Mouse (Mus musculus): ENCODE data around the gene Cuzd1. TPM values are rescaled to one million over a fixed set of nuclear protein-coding genes. Genes with fewer than 3 reads are reported as not detected.

Gene Cuzd1
- polyA plus RNA-seq, 1 experiment, result 0.20 TPM

DNA sequence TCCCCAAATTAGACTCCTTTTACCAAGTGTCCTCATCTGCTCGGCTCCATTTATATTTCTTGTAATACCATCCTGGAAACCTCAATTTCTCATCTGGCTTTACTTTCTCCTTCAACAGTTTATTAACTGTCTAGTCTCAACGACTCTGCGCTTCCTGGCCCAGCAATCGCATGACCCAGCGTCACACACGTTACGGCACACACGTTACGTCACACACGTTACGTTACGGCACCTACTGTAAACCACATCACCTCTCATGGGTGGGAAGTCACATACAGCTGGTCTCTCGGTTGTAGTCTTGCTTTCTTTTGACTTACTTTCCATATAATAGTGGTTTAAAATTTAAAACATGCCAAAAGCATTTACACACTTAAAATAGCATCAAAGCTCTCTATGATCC lies 34.0 kb upstream of the Cuzd1 start:
- no peaks in the 10 kb centered on the region for H3K4me1 ChIP-seq (replicated peaks; ENCODE audit: control insufficient read depth, insufficient read depth, low read length)
- peaks cover 19% of the 10 kb centered on the region for H3K36me3 ChIP-seq (ENCODE audit: control insufficient read depth, insufficient read depth, low read length)
- DNase-seq, result no peak
- no peaks in the 10 kb centered on the region for H3K27me3 ChIP-seq (ENCODE audit: control insufficient read depth, insufficient read depth, low read length)
- no peak overlapping the region for H3K4me3 ChIP-seq (ENCODE audit: control insufficient read depth, insufficient read depth, low read length)
- 98% methylated on average over 13 of the region's 13 CpGs for WGBS
- no peak overlapping the region for H3K27ac ChIP-seq (ENCODE audit: control insufficient read depth, insufficient read depth, low read length)
- TF ChIP-seq CTCF (IDR thresholded peaks at IDR 0.05; ENCODE audit: borderline replicate concordance, control insufficient read depth, extremely low read depth, insufficient read depth, low read length, poor library complexity) (no peak), POLR2A (IDR thresholded peaks at IDR 0.05; ENCODE audit: control insufficient read depth, extremely low read depth, insufficient read depth, low read length, poor library complexity) (no peak)

DNA sequence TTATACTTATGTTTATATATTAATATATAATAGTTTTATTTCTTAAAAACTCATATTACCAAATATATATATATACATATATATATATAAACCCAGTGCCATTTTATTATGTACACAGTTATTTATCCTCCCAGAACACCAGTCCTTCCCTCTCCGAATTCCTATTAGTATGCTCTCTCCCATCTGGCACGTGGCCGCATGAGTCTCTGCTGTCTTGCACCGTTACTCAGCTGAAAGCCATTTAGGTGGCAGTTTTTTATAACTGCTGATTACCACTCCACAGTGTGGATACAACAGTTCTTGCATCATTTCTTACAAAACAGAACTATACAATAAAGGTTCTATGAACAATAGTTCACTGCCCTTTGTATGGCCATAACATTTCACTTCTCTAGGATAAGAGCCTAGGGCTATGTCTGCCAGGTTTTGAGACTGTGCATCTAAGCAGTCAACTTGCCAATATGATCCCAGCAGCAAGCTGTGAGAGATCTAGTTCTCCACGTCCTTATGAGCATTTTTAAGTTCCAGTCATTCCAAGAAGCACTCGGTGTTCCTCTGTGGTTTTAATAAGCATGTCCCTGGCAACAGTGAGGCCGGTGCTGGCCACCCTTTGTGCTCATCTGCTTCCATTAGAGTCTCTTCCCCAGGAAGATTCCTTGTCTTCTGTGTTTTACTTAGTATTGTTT lies 23.9 kb upstream of the Cuzd1 start:
- 92% methylated on average over 7 of the region's 7 CpGs for WGBS
- DNase-seq, result no peak
- no peaks in the 10 kb centered on the region for H3K27me3 ChIP-seq (ENCODE audit: control insufficient read depth, insufficient read depth, low read length)
- TF ChIP-seq CTCF (IDR thresholded peaks at IDR 0.05; ENCODE audit: borderline replicate concordance, control insufficient read depth, extremely low read depth, insufficient read depth, low read length, poor library complexity) (no peak), POLR2A (IDR thresholded peaks at IDR 0.05; ENCODE audit: control insufficient read depth, extremely low read depth, insufficient read depth, low read length, poor library complexity) (no peak)
- H3K4me1 ChIP-seq (replicated peaks; ENCODE audit: control insufficient read depth, insufficient read depth, low read length), result no peaks in the 10 kb centered on the region
- H3K4me3 ChIP-seq (ENCODE audit: control insufficient read depth, insufficient read depth, low read length), result no peak overlapping the region
- no peak overlapping the region for H3K27ac ChIP-seq (ENCODE audit: control insufficient read depth, insufficient read depth, low read length)
- peaks cover 36% of the 10 kb centered on the region for H3K36me3 ChIP-seq (ENCODE audit: control insufficient read depth, insufficient read depth, low read length)

DNA sequence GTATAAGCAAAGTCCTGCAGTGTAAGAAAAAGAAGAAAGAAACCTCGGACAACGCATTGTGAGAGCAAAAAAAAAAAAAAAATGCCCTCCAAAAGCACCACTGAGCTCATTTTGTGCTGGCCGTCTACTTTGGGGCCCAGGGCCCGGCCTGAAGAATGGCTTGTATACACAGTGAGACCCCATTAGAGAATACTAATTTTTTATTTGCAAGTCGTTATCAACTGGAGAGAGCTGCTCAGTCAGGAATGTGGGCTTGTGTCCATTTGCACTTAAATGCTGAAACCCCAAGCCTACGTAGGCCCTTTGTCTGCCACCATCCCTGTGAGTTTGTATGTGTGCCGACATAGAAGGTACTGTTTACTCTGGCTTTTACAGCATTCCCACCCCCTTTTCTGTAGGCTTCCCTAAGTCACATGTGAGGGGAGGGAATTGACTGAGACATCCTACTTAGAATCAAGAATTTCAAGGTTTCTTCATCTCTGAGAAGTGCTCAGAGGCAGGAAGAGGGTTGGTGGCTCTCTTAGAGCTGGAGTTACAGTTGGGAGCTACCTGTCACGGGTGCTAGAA lies 15.5 kb upstream of the Cuzd1 start:
- Histone ChIP-seq H3K27me3 (ENCODE audit: control insufficient read depth, insufficient read depth, low read length) (no peaks in the 10 kb centered on the region), H3K36me3 (ENCODE audit: control insufficient read depth, insufficient read depth, low read length) (peaks cover 13% of the 10 kb centered on the region; the same call in 1 of the 2 replicates), H3K27ac (ENCODE audit: control insufficient read depth, insufficient read depth, low read length) (no peak overlapping the region), H3K4me3 (ENCODE audit: control insufficient read depth, insufficient read depth, low read length) (no peak overlapping the region), H3K4me1 (replicated peaks; ENCODE audit: control insufficient read depth, insufficient read depth, low read length) (no peaks in the 10 kb centered on the region)
- no peak for DNase-seq
- TF ChIP-seq CTCF (IDR thresholded peaks at IDR 0.05; ENCODE audit: borderline replicate concordance, control insufficient read depth, extremely low read depth, insufficient read depth, low read length, poor library complexity) (no peak), POLR2A (IDR thresholded peaks at IDR 0.05; ENCODE audit: control insufficient read depth, extremely low read depth, insufficient read depth, low read length, poor library complexity) (no peak)
- 92% methylated on average over 8 of the region's 8 CpGs for WGBS

DNA sequence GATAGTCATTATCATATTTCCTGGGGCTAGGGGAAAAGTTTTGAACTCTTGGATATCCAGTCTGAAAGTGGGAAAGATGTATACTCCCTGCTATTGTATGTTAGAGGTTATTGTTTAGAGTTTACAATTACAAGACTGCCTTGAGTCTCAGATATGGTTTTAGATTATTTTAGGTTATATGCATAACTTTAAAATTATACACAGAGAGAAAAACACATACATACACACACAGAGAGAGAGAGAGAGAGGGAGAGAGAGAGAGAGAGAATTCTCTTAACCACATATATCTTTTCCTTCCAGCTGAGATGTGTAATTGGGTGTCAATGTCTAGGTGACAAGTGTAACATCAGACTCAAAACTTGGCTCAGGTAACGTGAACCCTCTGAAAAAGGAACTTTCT lies 11.5 kb upstream of the Cuzd1 start, which contains the start of gene Fam24a:
Fam24a (plus strand) TSS at position 301 of the 400 bp plus-strand sequence.
- WGBS, result 67% methylated on average over 1 of the region's 1 CpGs
- H3K27ac ChIP-seq (ENCODE audit: control insufficient read depth, insufficient read depth, low read length), result no peak within 1 kb of the TSS
- no peaks in the 10 kb centered on the region for H3K36me3 ChIP-seq (ENCODE audit: control insufficient read depth, insufficient read depth, low read length)
- no peaks in the 10 kb centered on the region for H3K27me3 ChIP-seq (ENCODE audit: control insufficient read depth, insufficient read depth, low read length)
- TF ChIP-seq CTCF (IDR thresholded peaks at IDR 0.05; ENCODE audit: borderline replicate concordance, control insufficient read depth, extremely low read depth, insufficient read depth, low read length, poor library complexity) (no peak), POLR2A (IDR thresholded peaks at IDR 0.05; ENCODE audit: control insufficient read depth, extremely low read depth, insufficient read depth, low read length, poor library complexity) (no peak)
- no peaks in the 10 kb centered on the region for H3K4me1 ChIP-seq (replicated peaks; ENCODE audit: control insufficient read depth, insufficient read depth, low read length)
- no peak for DNase-seq
- no peak within 1 kb of the TSS for H3K4me3 ChIP-seq (ENCODE audit: control insufficient read depth, insufficient read depth, low read length)

DNA sequence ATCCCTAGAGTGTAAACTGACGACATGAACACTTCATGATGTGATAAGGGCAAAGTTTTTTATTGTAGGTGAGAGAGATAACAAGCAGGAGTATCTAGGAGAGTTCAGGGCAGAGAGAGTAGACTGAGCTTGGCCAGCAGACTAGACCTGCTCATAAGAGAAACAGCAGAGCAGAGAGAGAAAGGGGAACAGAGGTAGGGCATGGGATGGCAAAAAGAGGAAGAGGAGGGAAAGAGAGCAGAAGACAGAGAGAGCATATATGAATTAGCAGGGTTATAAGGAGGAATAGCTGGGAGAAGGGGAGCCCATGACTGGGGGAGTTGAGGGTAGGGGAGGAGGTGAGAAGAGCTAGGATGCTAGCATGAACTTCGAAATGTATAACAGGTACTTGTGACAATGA lies 9.6 kb upstream of the Cuzd1 start:
- Histone ChIP-seq H3K27me3 (ENCODE audit: control insufficient read depth, insufficient read depth, low read length) (no peaks in the 10 kb centered on the region), H3K4me1 (replicated peaks; ENCODE audit: control insufficient read depth, insufficient read depth, low read length) (no peaks in the 10 kb centered on the region), H3K27ac (ENCODE audit: control insufficient read depth, insufficient read depth, low read length) (no peak overlapping the region), H3K36me3 (ENCODE audit: control insufficient read depth, insufficient read depth, low read length) (no peaks in the 10 kb centered on the region), H3K4me3 (ENCODE audit: control insufficient read depth, insufficient read depth, low read length) (no peak overlapping the region)
- no peak for TF ChIP-seq CTCF (IDR thresholded peaks at IDR 0.05; ENCODE audit: borderline replicate concordance, control insufficient read depth, extremely low read depth, insufficient read depth, low read length, poor library complexity)
- TF ChIP-seq POLR2A (IDR thresholded peaks at IDR 0.05; ENCODE audit: control insufficient read depth, extremely low read depth, insufficient read depth, low read length, poor library complexity), result no peak
- no peak for DNase-seq
- 70% methylated on average over 2 of the region's 2 CpGs for WGBS

DNA sequence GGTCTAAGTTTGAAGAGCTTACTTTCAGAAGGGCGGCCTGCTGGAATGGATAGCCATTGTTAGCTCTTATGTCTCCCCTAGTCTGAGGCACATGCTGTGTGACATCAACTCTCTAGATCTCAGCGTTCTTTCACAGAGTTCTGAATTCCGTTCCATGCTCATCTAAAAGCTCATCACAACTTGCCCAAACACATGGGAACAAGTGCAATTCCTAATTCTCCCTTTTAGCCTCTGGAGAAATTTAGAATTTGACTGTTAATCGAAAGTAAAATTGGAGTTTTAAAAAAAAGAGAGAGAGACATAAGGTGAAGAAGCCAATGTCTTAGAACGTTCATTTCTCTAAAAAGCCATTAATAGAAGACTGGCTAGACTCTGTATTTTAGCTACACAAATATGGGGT lies 7.3 kb upstream of the Cuzd1 start, which contains the start of gene Fam24b:
Fam24b (minus strand) TSS at position 101 of the 400 bp plus-strand sequence.
- Histone ChIP-seq H3K4me1 (replicated peaks; ENCODE audit: control insufficient read depth, insufficient read depth, low read length) (no peaks in the 10 kb centered on the region), H3K4me3 (ENCODE audit: control insufficient read depth, insufficient read depth, low read length) (no peak within 1 kb of the TSS), H3K36me3 (ENCODE audit: control insufficient read depth, insufficient read depth, low read length) (no peaks in the 10 kb centered on the region), H3K27me3 (ENCODE audit: control insufficient read depth, insufficient read depth, low read length) (no peaks in the 10 kb centered on the region), H3K27ac (ENCODE audit: control insufficient read depth, insufficient read depth, low read length) (no peak within 1 kb of the TSS)
- WGBS, result 97% methylated on average over 5 of the region's 5 CpGs
- TF ChIP-seq POLR2A (IDR thresholded peaks at IDR 0.05; ENCODE audit: control insufficient read depth, extremely low read depth, insufficient read depth, low read length, poor library complexity), result no peak
- TF ChIP-seq CTCF (IDR thresholded peaks at IDR 0.05; ENCODE audit: borderline replicate concordance, control insufficient read depth, extremely low read depth, insufficient read depth, low read length, poor library complexity), result no peak
- no peak for DNase-seq

Measured in thymus, adult 2 months (tissue).